18 mouse cellular contexts compared by ENCODE assay signal in the genomic region with DNA sequence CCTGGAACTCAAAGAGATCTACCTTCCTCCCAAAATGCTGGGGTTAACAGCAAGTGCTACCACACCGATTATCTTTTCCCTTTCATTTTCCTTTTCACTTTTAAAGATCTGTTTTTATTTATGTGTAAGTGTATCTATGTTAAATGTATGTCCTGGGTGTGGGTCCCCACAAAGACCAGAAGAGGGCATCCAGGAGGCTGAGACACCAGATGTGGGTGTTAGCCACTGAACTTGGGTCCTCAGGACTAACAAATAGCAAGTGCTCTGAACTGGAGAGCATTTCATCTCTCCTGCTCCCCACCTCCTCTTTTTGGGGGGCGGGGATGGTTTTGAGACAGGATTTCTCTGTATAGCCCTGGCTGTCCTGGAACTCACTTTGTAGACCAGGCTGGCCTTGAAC. TPM values are rescaled to one million over a fixed set of nuclear protein-coding genes. Genes with fewer than 3 reads are reported as not detected.
DNase-seq lines count a peak whose midpoint lies in the region; ATAC-seq and TF ChIP-seq lines count a peak whose summit lies in the region.
"Had no signal": no experiment of that assay in that cellular context is flagged by ENCODE, and none has a peak within 500 bp of the region (broad histone marks: within the 10 kb centered on the region; RNA-seq: fewer than 3 reads in every experiment).

No protein-coding gene starts in this region.

- DNase-seq in gastrocnemius, adult 2 months: no peak
- no peak for DNase-seq in gastrocnemius, postnatal 10 days
- DNase-seq in lung, embryonic 14.5 days: no peak
- DNase-seq in lung, adult 2 months: no peak
- peak; percentile 65 for DNase-seq in ES-CJ7 (ENCODE audit: low read depth, low spot score)
- DNase-seq in naive thymus-derived CD4-positive, alpha-beta T cell, adult 2 months (ENCODE audit: low read depth): peak; percentile 61
- DNase-seq in right cerebral cortex, adult 2 months (ENCODE audit: low spot score in 2 of 2): no peak
- no peak for DNase-seq in frontal cortex, postnatal 25 days (ENCODE audit: low spot score in 2 of 2)
- DNase-seq: cerebellum, adult 2 months; embryo, embryonic 11 days; liver, embryonic 13.5 days; retina, postnatal 1 day; thymus, adult 2 months had no signal

- ATAC-seq in lung, embryonic 14.5 days (ENCODE audit: insufficient read depth): no peak
- ATAC-seq: forebrain, embryonic 16.5 days had no signal

- peaks cover 13% of the 10 kb centered on the region for H3K36me3 ChIP-seq in lung, embryonic 14.5 days (ENCODE audit: insufficient read depth)

- no peak overlapping the region for H3K4me3 ChIP-seq in gastrocnemius, adult 2 months
- no peak overlapping the region for H3K4me3 ChIP-seq in lung, embryonic 14.5 days (ENCODE audit: low read depth, low read length)
- H3K4me3 ChIP-seq in lung, adult 2 months (replicated peaks; ENCODE audit: extremely low read depth, low read depth, low read length): no peak overlapping the region
- H3K4me3 ChIP-seq: hindbrain, embryonic 13.5 days; midbrain, embryonic 15.5 days; neural tube, embryonic 13.5 days had no signal

- TF ChIP-seq POLR2A in lung, adult 2 months (IDR thresholded peaks at IDR 0.05; ENCODE audit: borderline replicate concordance, extremely low read depth, low read depth, low read length): no peak

- no peaks in the 10 kb centered on the region for H3K27me3 ChIP-seq in lung, embryonic 14.5 days (ENCODE audit: insufficient read depth, low read length)
- H3K27me3 ChIP-seq: hindbrain, embryonic 13.5 days; liver, embryonic 13.5 days; midbrain, embryonic 15.5 days; neural tube, embryonic 13.5 days had no signal

- no peak overlapping the region for H3K9ac ChIP-seq in lung, embryonic 14.5 days
- H3K9ac ChIP-seq: hindbrain, embryonic 13.5 days; liver, embryonic 13.5 days; midbrain, embryonic 15.5 days had no signal

- 98% methylated on average over 2 of the region's 2 CpGs for WGBS in lung, embryonic 14.5 days
- WGBS in lung, adult 2 months: 95% methylated on average over 2 of the region's 2 CpGs

- no peak overlapping the region for H3K4me2 ChIP-seq in lung, embryonic 14.5 days

- 0 out of 2 replicates have a peak, but pooled peaks cover 2% of the 10 kb centered on the region for H3K4me1 ChIP-seq in lung, embryonic 14.5 days (ENCODE audit: insufficient read depth)
- 0 out of 2 replicates have a peak, but pooled peaks cover 4% of the 10 kb centered on the region for H3K4me1 ChIP-seq in lung, adult 2 months (ENCODE audit: control insufficient read depth, insufficient read depth, low read length)

- TF ChIP-seq CTCF in gastrocnemius, adult 2 months (IDR thresholded peaks at IDR 0.05): peak; percentile 22; the same call in 1 of the 2 replicates
- peak; percentile 26 for TF ChIP-seq CTCF in lung, embryonic 14.5 days (IDR thresholded peaks at IDR 0.05; ENCODE audit: low read depth)
- TF ChIP-seq CTCF in lung, adult 2 months (IDR thresholded peaks at IDR 0.05; ENCODE audit: insufficient read depth, low read length): no peak

- H3K27ac ChIP-seq in gastrocnemius, adult 2 months: peak overlapping the region; percentile 65
- no peak overlapping the region for H3K27ac ChIP-seq in lung, embryonic 14.5 days (ENCODE audit: low read depth)
- H3K27ac ChIP-seq: liver, embryonic 13.5 days; macrophage; midbrain, embryonic 15.5 days; neural tube, embryonic 13.5 days had no signal

- intact Hi-C loops in gastrocnemius, adult 2 months (cut with DNase I): no loop called here

- H3K9me3 ChIP-seq in lung, embryonic 14.5 days (ENCODE audit: low read depth, low read length): no peaks in the 10 kb centered on the region
- H3K9me3 ChIP-seq: hindbrain, embryonic 13.5 days; liver, embryonic 13.5 days; midbrain, embryonic 15.5 days; neural tube, embryonic 13.5 days had no signal

RNA-seq across cellular contexts. Expression of a gene that starts 12.0 kb away (rescaled TPM):
- under 1 TPM in 1 of 2 experiments, not detected in 1; 0.03 TPM for total RNA-seq in gastrocnemius, adult 2 months (2021)
- total RNA-seq in gastrocnemius, postnatal 10 days (2021): under 1 TPM; 0.47 to 0.54 TPM
- polyA plus RNA-seq in lung, embryonic 14.5 days (2014; fragmentation: Nextera tagmentation; extraction: Ambion mirVana): 0.15 and 0.24 TPM in 2 replicates
- polyA plus RNA-seq in lung, adult 2 months (2012; rRNA removed): 0.74 and 0.95 TPM in 2 replicates

Comparison
In these comparisons a context has a peak if more than half of its experiments do, and no peak if none do; other contexts are left out.
1. DNase-seq: peak in ES-CJ7 (single experiment) and naive thymus-derived CD4-positive, alpha-beta T cell, adult 2 months (single experiment); none in gastrocnemius, adult 2 months (single experiment), gastrocnemius, postnatal 10 days (single experiment), lung, embryonic 14.5 days (single experiment), lung, adult 2 months (single experiment), right cerebral cortex, adult 2 months (0 of 2) and frontal cortex, postnatal 25 days (0 of 2).